Mouse (Mus musculus): Measurements from ENCODE around the gene Mark3.

GRCm38 (mm10) chr12:111672581-111672980, 98.3 kb downstream of the Mark3 start:
- TF ChIP-seq UBTF (IDR thresholded peaks at IDR 0.05; ENCODE audit: borderline replicate concordance, insufficient read depth, low read depth, low read length) (no peak), CTCF (IDR thresholded peaks at IDR 0.05 in 2 of 3, conservative IDR thresholded peaks at IDR 0.05 in 1 of 3; ENCODE audit: control insufficient read depth in 1 of 3, insufficient read depth in 1 of 3, low read depth in 2 of 3, low read length in 3 of 3, poor library complexity in 1 of 3, severe bottlenecking in 1 of 3) (no peak), TCF12 (IDR thresholded peaks at IDR 0.05; ENCODE audit: low read depth, low read length) (no peak), USF1 (IDR thresholded peaks at IDR 0.05; ENCODE audit: low read depth, low read length) (no peak), POLR2AphosphoS5 (IDR thresholded peaks at IDR 0.05; ENCODE audit: borderline replicate concordance, low read depth, low read length) (no peak), POLR2A (IDR thresholded peaks at IDR 0.05; ENCODE audit: control insufficient read depth in 1 of 2, insufficient read depth in 1 of 2, low read depth in 1 of 2, low read length in 2 of 2, poor library complexity in 1 of 2) (no peak), GATA1 (IDR thresholded peaks at IDR 0.05; ENCODE audit: low read depth, low read length) (no peak), EP300 (IDR thresholded peaks at IDR 0.05; ENCODE audit: low read depth in 1 of 2, low read length in 2 of 2) (no peak), TAL1 (IDR thresholded peaks at IDR 0.05; ENCODE audit: low read length) (no peak), CHD1 (IDR thresholded peaks at IDR 0.05; ENCODE audit: low read depth, low read length) (no peak), MAX (IDR thresholded peaks at IDR 0.05; ENCODE audit: low read length) (no peak), HCFC1 (IDR thresholded peaks at IDR 0.05; ENCODE audit: low read depth, low read length) (no peak)
